Mouse (Mus musculus): ENCODE results near the gene Fkbp9.

DNA sequence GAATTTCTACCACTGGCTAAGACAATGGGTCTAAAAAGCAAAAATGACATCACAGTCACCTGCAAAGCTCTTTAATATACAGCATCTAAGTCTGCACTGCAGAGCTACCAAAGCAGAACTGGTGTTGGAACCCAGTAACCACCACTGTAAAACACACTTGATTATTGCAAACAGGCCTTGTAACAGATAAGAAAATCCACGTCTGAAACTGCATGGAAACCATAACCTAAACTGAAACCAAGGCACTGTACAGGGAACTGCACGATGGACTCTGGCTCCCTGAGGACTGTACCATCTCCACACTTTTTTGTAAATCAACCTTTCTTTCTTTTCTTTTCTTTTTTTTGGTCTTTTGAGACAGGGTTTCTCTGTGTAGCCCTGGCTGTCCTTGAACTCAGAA is 44.2 kb upstream of the Fkbp9 start:
- TF ChIP-seq MAFK (IDR thresholded peaks at IDR 0.05; ENCODE audit: insufficient read depth, low read depth, low read length) (no peak), ZNF384 (IDR thresholded peaks at IDR 0.05; ENCODE audit: low read depth, low read length) (no peak)

All from ES-E14 (cell line).